Mouse (Mus musculus) hindbrain, embryonic 12.5 days (tissue): Measurements from ENCODE around the gene Crtac1. TPM values are rescaled to one million over a fixed set of nuclear protein-coding genes. Genes with fewer than 3 reads are reported as not detected.

Experiments used
- ATAC-seq: fragments of 200-750 bp; cut with Nextera tagmentation; 2 replicates; pipeline ENCODE4 v1.8.0; 2017; ENCODE audit warnings: moderate TSS enrichment; ENCODE audit not compliant: low FRiP score
- H3K27ac ChIP-seq: fragments of 300-500 bp; sonication (generic); 2 replicates; pipeline ENCODE4 v1.5.1; 2016; ENCODE audit warnings: mild to moderate bottlenecking
- H3K27me3 ChIP-seq: fragments of 300-500 bp; sonication (generic); 2 replicates; pipeline ENCODE4 v1.6.1; 2016; ENCODE audit warnings: mild to moderate bottlenecking
- H3K36me3 ChIP-seq: fragments of 300-500 bp; sonication (generic); 2 replicates; pipeline ENCODE4 v1.6.1; 2016; ENCODE audit warnings: mild to moderate bottlenecking
- H3K4me1 ChIP-seq: fragments of 300-500 bp; sonication (generic); 2 replicates; pipeline ENCODE4 v1.6.1; 2016
- H3K4me2 ChIP-seq: fragments of 300-500 bp; sonication (generic); replicated peaks from 2 replicates; pipeline ENCODE4 v1.6.1; 2016; ENCODE audit warnings: mild to moderate bottlenecking
- H3K4me3 ChIP-seq: fragments of 300-500 bp; sonication (generic); 2 replicates; pipeline ENCODE4 v1.5.1; 2016; ENCODE audit warnings: mild to moderate bottlenecking
- H3K9ac ChIP-seq: fragments of 300-500 bp; sonication (generic); 2 replicates; pipeline ENCODE4 v1.6.1; 2016; ENCODE audit warnings: mild to moderate bottlenecking, moderate library complexity
- H3K9me3 ChIP-seq: fragments of 300-500 bp; sonication (generic); replicated peaks from 2 replicates; pipeline ENCODE4 v1.6.1; 2016; ENCODE audit warnings: mild to moderate bottlenecking
- WGBS: fragments of 180-500 bp; shearing (Covaris S2); methylation state at CpG from one replicate; pipeline ENCODE4 v1.1.7; 2016; 5-methylcytosine and 5-hydroxymethylcytosine counted together
- polyA plus RNA-seq: library from polyadenylated mRNA; unstranded; fragments of >200 nt; fragmentation: Nextera tagmentation; extraction: Ambion mirVana; gene quantifications from 2 replicates; pipeline ENCODE4 v1.2.1, GENCODE M21; 2016

The Crtac1 gene
- polyA plus RNA-seq, 1 experiment from 2014 or later: 14.8 TPM

GRCm38 (mm10) chr19:42379798-42380197, 51.8 kb downstream of the Crtac1 start:
- 48% methylated on average over 8 of the region's 8 CpGs for WGBS
- Histone ChIP-seq H3K9ac (no peak overlapping the region), H3K4me1 (peaks cover 19% of the 10 kb centered on the region), H3K27me3 (peaks cover 20% of the 10 kb centered on the region), H3K27ac (no peak overlapping the region), H3K9me3 (no peaks in the 10 kb centered on the region), H3K4me3 (no peak overlapping the region), H3K36me3 (no peaks in the 10 kb centered on the region), H3K4me2 (no peak overlapping the region)
- ATAC-seq: no peak

- H3K4me2 ChIP-seq: no peak overlapping the region
- no peak overlapping the region for H3K9ac ChIP-seq
- H3K9me3 ChIP-seq: no peaks in the 10 kb centered on the region
- WGBS: 80% methylated on average over 3 of the region's 3 CpGs
- H3K4me3 ChIP-seq: no peak overlapping the region
- peaks cover 9% of the 10 kb centered on the region for H3K27me3 ChIP-seq
- H3K36me3 ChIP-seq: no peaks in the 10 kb centered on the region
- ATAC-seq: no peak
- peaks cover 15% of the 10 kb centered on the region for H3K4me1 ChIP-seq
- no peak overlapping the region for H3K27ac ChIP-seq
Measured at GRCm38 (mm10) chr19:42377206-42377605, 54.4 kb downstream of the Crtac1 start.

- Histone ChIP-seq H3K27ac (no peak overlapping the region), H3K4me2 (no peak overlapping the region), H3K27me3 (no peaks in the 10 kb centered on the region), H3K4me3 (no peak overlapping the region), H3K9me3 (no peaks in the 10 kb centered on the region), H3K36me3 (no peaks in the 10 kb centered on the region), H3K9ac (no peak overlapping the region), H3K4me1 (peaks cover 4% of the 10 kb centered on the region)
- WGBS: 91% methylated on average over 4 of the region's 4 CpGs
- ATAC-seq: no peak
Measured at GRCm38 (mm10) chr19:42363551-42363950, 68.0 kb downstream of the Crtac1 start.

GRCm38 (mm10) chr19:42358406-42358805, 73.2 kb downstream of the Crtac1 start:
- peaks cover 15% of the 10 kb centered on the region for H3K4me1 ChIP-seq
- WGBS: 56% methylated on average over 7 of the region's 7 CpGs

GRCm38 (mm10) chr19:42356854-42357253, 74.7 kb downstream of the Crtac1 start:
- no peak overlapping the region for H3K4me3 ChIP-seq
- WGBS: 77% methylated on average over 5 of the region's 5 CpGs
- H3K9ac ChIP-seq: no peak overlapping the region
- H3K27me3 ChIP-seq: no peaks in the 10 kb centered on the region
- no peaks in the 10 kb centered on the region for H3K9me3 ChIP-seq
- H3K4me1 ChIP-seq: peaks cover 15% of the 10 kb centered on the region
- H3K4me2 ChIP-seq: no peak overlapping the region
- no peaks in the 10 kb centered on the region for H3K36me3 ChIP-seq
- no peak overlapping the region for H3K27ac ChIP-seq
- no peak for ATAC-seq

More at GRCm38 (mm10) chr19:42358406-42358805, 73.2 kb downstream of the Crtac1 start:
- H3K36me3 ChIP-seq: no peaks in the 10 kb centered on the region
- H3K9ac ChIP-seq: no peak overlapping the region
- H3K27me3 ChIP-seq: no peaks in the 10 kb centered on the region
- H3K4me3 ChIP-seq: no peak overlapping the region
- no peak for ATAC-seq
- no peak overlapping the region for H3K4me2 ChIP-seq
- no peaks in the 10 kb centered on the region for H3K9me3 ChIP-seq
- no peak overlapping the region for H3K27ac ChIP-seq

GRCm38 (mm10) chr19:42355476-42355875, 76.1 kb downstream of the Crtac1 start:
- no peaks in the 10 kb centered on the region for H3K9me3 ChIP-seq
- no peaks in the 10 kb centered on the region for H3K36me3 ChIP-seq
- no peak overlapping the region for H3K27ac ChIP-seq
- H3K9ac ChIP-seq: no peak overlapping the region
- WGBS: 96% methylated on average over 16 of the region's 16 CpGs
- H3K27me3 ChIP-seq: no peaks in the 10 kb centered on the region
- H3K4me3 ChIP-seq: no peak overlapping the region
- H3K4me1 ChIP-seq: peaks cover 15% of the 10 kb centered on the region
- no peak overlapping the region for H3K4me2 ChIP-seq
- ATAC-seq: no peak

- no peaks in the 10 kb centered on the region for H3K4me1 ChIP-seq
- no peaks in the 10 kb centered on the region for H3K27me3 ChIP-seq
- no peaks in the 10 kb centered on the region for H3K9me3 ChIP-seq
- no peak overlapping the region for H3K4me2 ChIP-seq
- no peak overlapping the region for H3K27ac ChIP-seq
- no peak overlapping the region for H3K9ac ChIP-seq
- no peaks in the 10 kb centered on the region for H3K36me3 ChIP-seq
- 40% methylated on average over 6 of the region's 6 CpGs for WGBS
- no peak for ATAC-seq
- no peak overlapping the region for H3K4me3 ChIP-seq
Measured at GRCm38 (mm10) chr19:42341183-42341582, 90.4 kb downstream of the Crtac1 start.

GRCm38 (mm10) chr19:42332081-42332736, 99.4 kb downstream of the Crtac1 start:
- H3K27ac ChIP-seq: no peak overlapping the region
- no peaks in the 10 kb centered on the region for H3K9me3 ChIP-seq
- H3K9ac ChIP-seq: no peak overlapping the region
- H3K4me2 ChIP-seq: no peak overlapping the region
- H3K4me1 ChIP-seq: 0 out of 2 replicates have a peak, but pooled peaks cover 2% of the 10 kb centered on the region
- 54% methylated on average over 9 of the region's 9 CpGs for WGBS
- 0 out of 2 replicates have a peak, but pooled peaks cover 3% of the 10 kb centered on the region for H3K27me3 ChIP-seq
- H3K4me3 ChIP-seq: no peak overlapping the region
- no peaks in the 10 kb centered on the region for H3K36me3 ChIP-seq
- no peak for ATAC-seq

GRCm38 (mm10) chr19:42331446-42331845, 100.1 kb downstream of the Crtac1 start:
- H3K9me3 ChIP-seq: no peaks in the 10 kb centered on the region
- peaks cover 2% of the 10 kb centered on the region; the same call in 1 of the 2 replicates for H3K4me1 ChIP-seq
- H3K4me2 ChIP-seq: no peak overlapping the region
- no peaks in the 10 kb centered on the region for H3K36me3 ChIP-seq
- H3K4me3 ChIP-seq: no peak overlapping the region
- WGBS: 86% methylated on average over 7 of the region's 7 CpGs
- no peak for ATAC-seq
- 0 out of 2 replicates have a peak, but pooled peaks cover 3% of the 10 kb centered on the region for H3K27me3 ChIP-seq
- no peak overlapping the region for H3K9ac ChIP-seq
- no peak overlapping the region for H3K27ac ChIP-seq

- Histone ChIP-seq H3K27me3 (peaks cover 3% of the 10 kb centered on the region; the same call in 1 of the 2 replicates), H3K36me3 (no peaks in the 10 kb centered on the region), H3K9ac (no peak overlapping the region), H3K27ac (no peak overlapping the region), H3K9me3 (no peaks in the 10 kb centered on the region), H3K4me2 (no peak overlapping the region), H3K4me3 (no peak overlapping the region), H3K4me1 (peaks cover 2% of the 10 kb centered on the region; the same call in 1 of the 2 replicates)
- WGBS: 73% methylated on average over 9 of the region's 9 CpGs
- ATAC-seq: no peak
Measured at GRCm38 (mm10) chr19:42328160-42328559, 103.4 kb downstream of the Crtac1 start.

GRCm38 (mm10) chr19:42325894-42326293, 105.7 kb downstream of the Crtac1 start:
- H3K27ac ChIP-seq: no peak overlapping the region

GRCm38 (mm10) chr19:42322357-42323090, 109.1 kb downstream of the Crtac1 start:
- H3K9me3 ChIP-seq: no peaks in the 10 kb centered on the region
- H3K4me2 ChIP-seq: no peak overlapping the region
- ATAC-seq: no peak
- 46% methylated on average over 12 of the region's 12 CpGs for WGBS
- H3K4me3 ChIP-seq: no peak overlapping the region
- H3K36me3 ChIP-seq: no peaks in the 10 kb centered on the region
- no peak overlapping the region for H3K27ac ChIP-seq
- H3K27me3 ChIP-seq: peaks cover 5% of the 10 kb centered on the region; the same call in 1 of the 2 replicates
- no peak overlapping the region for H3K9ac ChIP-seq
- peaks cover 25% of the 10 kb centered on the region for H3K4me1 ChIP-seq

More at GRCm38 (mm10) chr19:42325894-42326293, 105.7 kb downstream of the Crtac1 start:
- no peak overlapping the region for H3K4me2 ChIP-seq
- H3K4me1 ChIP-seq: peaks cover 9% of the 10 kb centered on the region; the same call in 1 of the 2 replicates
- H3K9ac ChIP-seq: no peak overlapping the region
- WGBS: 9% methylated on average over 11 of the region's 11 CpGs
- H3K27me3 ChIP-seq: no peaks in the 10 kb centered on the region; the same call in 1 of the 2 replicates
- H3K9me3 ChIP-seq: no peaks in the 10 kb centered on the region
- no peak for ATAC-seq
- no peaks in the 10 kb centered on the region for H3K36me3 ChIP-seq
- no peak overlapping the region for H3K4me3 ChIP-seq
